ENCODE assay signal across 15 mouse cellular contexts in genomic region chr8:26507611-26508070, GRCm38 (mm10).
DNase-seq lines count a peak whose midpoint lies in the region; ATAC-seq and TF ChIP-seq lines count a peak whose summit lies in the region.
"Had no signal": no experiment of that assay in that cellular context is flagged by ENCODE, and none has a peak within 500 bp of the region (broad histone marks: within the 10 kb centered on the region; RNA-seq: fewer than 3 reads in every experiment).

No protein-coding gene starts in this region.

- no peaks in the 10 kb centered on the region for H3K27me3 ChIP-seq in forebrain, embryonic 10.5 days (ENCODE audit: poor library complexity, severe bottlenecking)
- H3K27me3 ChIP-seq in forebrain, embryonic 12.5 days, result no peaks in the 10 kb centered on the region
- H3K27me3 ChIP-seq in liver, adult 2 months (ENCODE audit: control insufficient read depth, insufficient read depth, low read length), result peaks cover 5% of the 10 kb centered on the region; the same call in 1 of the 2 replicates
- no peaks in the 10 kb centered on the region for H3K27me3 ChIP-seq in liver, embryonic 11.5 days (replicated peaks; ENCODE audit: control insufficient read depth, insufficient read depth, low read length)
- H3K27me3 ChIP-seq in intestine, embryonic 14.5 days (replicated peaks; ENCODE audit: control insufficient read depth, insufficient read depth, low read length), result 0 out of 2 replicates have a peak, but pooled peaks cover 2% of the 10 kb centered on the region
- H3K27me3 ChIP-seq: megakaryocyte, embryonic 14.5 days had no signal

- no peak overlapping the region for H3K4me2 ChIP-seq in forebrain, embryonic 12.5 days
- no peak overlapping the region for H3K4me2 ChIP-seq in liver, embryonic 11.5 days
- 0 out of 2 replicates have a peak overlapping the region, but pooled peaks have one; percentile 16 for H3K4me2 ChIP-seq in intestine, embryonic 14.5 days (ENCODE audit: low read length)

- no peak overlapping the region for H3K27ac ChIP-seq in forebrain, embryonic 10.5 days
- no peak overlapping the region for H3K27ac ChIP-seq in forebrain, embryonic 12.5 days
- H3K27ac ChIP-seq in liver, adult 2 months (replicated peaks; ENCODE audit: insufficient read depth, low read depth, low read length), result no peak overlapping the region
- no peak overlapping the region for H3K27ac ChIP-seq in liver, embryonic 11.5 days (ENCODE audit: low read depth, low read length)
- H3K27ac ChIP-seq in intestine, embryonic 14.5 days (ENCODE audit: low read depth), result no peak overlapping the region
- H3K27ac ChIP-seq: embryonic facial prominence, embryonic 10.5 days had no signal

- H3K9ac ChIP-seq in forebrain, embryonic 12.5 days, result no peak overlapping the region
- H3K9ac ChIP-seq in liver, adult 2 months (ENCODE audit: low read depth, low read length), result no peak overlapping the region
- H3K9ac ChIP-seq in liver, embryonic 11.5 days (ENCODE audit: low read depth, low read length), result no peak overlapping the region
- H3K9ac ChIP-seq in intestine, embryonic 14.5 days (ENCODE audit: low read length), result no peak overlapping the region
- H3K9ac ChIP-seq: liver, postnatal 0 days had no signal

- DNase-seq in forebrain, embryonic 10.5 days (ENCODE audit: extremely low spot score, low spot score), result peak; percentile 11
- DNase-seq in liver, adult 2 months (ENCODE audit: extremely low read depth, low read depth, low spot score), result peak; percentile 74
- DNase-seq in liver, embryonic 11.5 days (ENCODE audit: low spot score), result no peak
- peak; percentile 67 for DNase-seq in intestine, embryonic 14.5 days (ENCODE audit: low spot score)
- peak; percentile 24 for DNase-seq in yolk sac, embryonic 10.5 days (ENCODE audit: low spot score)
- no peak for DNase-seq in thymus, adult 18-20 months
- no peak for DNase-seq in layer of hippocampus, adult 9-11 months
- DNase-seq: heart, postnatal 4 days; kidney, postnatal 25 days; liver, postnatal 0 days; thymus, postnatal 25 days had no signal

- TF ChIP-seq CTCF in liver, adult 2 months (IDR thresholded peaks at IDR 0.05; ENCODE audit: low read depth, low read length), result no peak

- TF ChIP-seq POLR2A in liver, adult 2 months (IDR thresholded peaks at IDR 0.05; ENCODE audit: extremely low read depth, insufficient read depth, low read length), result no peak

- H3K4me3 ChIP-seq in forebrain, embryonic 10.5 days, result no peak overlapping the region
- no peak overlapping the region for H3K4me3 ChIP-seq in forebrain, embryonic 12.5 days (replicated peaks)
- no peak overlapping the region for H3K4me3 ChIP-seq in liver, adult 2 months (ENCODE audit: insufficient read depth, low read depth, low read length)
- no peak overlapping the region for H3K4me3 ChIP-seq in liver, embryonic 11.5 days (ENCODE audit: low read depth, low read length)
- no peak overlapping the region for H3K4me3 ChIP-seq in intestine, embryonic 14.5 days (ENCODE audit: low read depth, low read length)
- H3K4me3 ChIP-seq: embryonic facial prominence, embryonic 10.5 days; megakaryocyte, embryonic 14.5 days had no signal

- peaks cover 14% of the 10 kb centered on the region; the same call in 1 of the 2 replicates for H3K4me1 ChIP-seq in forebrain, embryonic 10.5 days
- peaks cover 7% of the 10 kb centered on the region; the same call in 1 of the 2 replicates for H3K4me1 ChIP-seq in forebrain, embryonic 12.5 days
- no peaks in the 10 kb centered on the region for H3K4me1 ChIP-seq in liver, adult 2 months (ENCODE audit: control insufficient read depth, insufficient read depth, low read length)
- H3K4me1 ChIP-seq in liver, embryonic 11.5 days (replicated peaks; ENCODE audit: control insufficient read depth, insufficient read depth, low read length), result no peaks in the 10 kb centered on the region
- peaks cover 16% of the 10 kb centered on the region; the same call in 1 of the 2 replicates for H3K4me1 ChIP-seq in intestine, embryonic 14.5 days (replicated peaks; ENCODE audit: control insufficient read depth, insufficient read depth, low read length)
- H3K4me1 ChIP-seq: megakaryocyte, embryonic 14.5 days had no signal

- H3K36me3 ChIP-seq in forebrain, embryonic 10.5 days (replicated peaks), result no peaks in the 10 kb centered on the region
- H3K36me3 ChIP-seq in forebrain, embryonic 12.5 days (replicated peaks), result no peaks in the 10 kb centered on the region
- H3K36me3 ChIP-seq in liver, adult 2 months (ENCODE audit: control insufficient read depth, insufficient read depth, low read length), result no peaks in the 10 kb centered on the region
- no peaks in the 10 kb centered on the region for H3K36me3 ChIP-seq in liver, embryonic 11.5 days (ENCODE audit: control insufficient read depth, insufficient read depth, low read length)
- no peaks in the 10 kb centered on the region for H3K36me3 ChIP-seq in intestine, embryonic 14.5 days (ENCODE audit: control insufficient read depth, insufficient read depth, low read length)
- H3K36me3 ChIP-seq: embryonic facial prominence, embryonic 10.5 days; G1E had no signal

- H3K9me3 ChIP-seq in forebrain, embryonic 10.5 days, result no peaks in the 10 kb centered on the region
- no peaks in the 10 kb centered on the region for H3K9me3 ChIP-seq in forebrain, embryonic 12.5 days
- no peaks in the 10 kb centered on the region for H3K9me3 ChIP-seq in liver, embryonic 11.5 days (ENCODE audit: control insufficient read depth, low read length)
- H3K9me3 ChIP-seq in intestine, embryonic 14.5 days (ENCODE audit: control insufficient read depth, low read length), result no peaks in the 10 kb centered on the region
- H3K9me3 ChIP-seq: embryonic facial prominence, embryonic 10.5 days; G1E had no signal

- no peaks in the 10 kb centered on the region for H3K79me2 ChIP-seq in liver, adult 2 months (ENCODE audit: control insufficient read depth, insufficient read depth, low read length)

- ATAC-seq in forebrain, embryonic 12.5 days (ENCODE audit: low FRiP score), result no peak
- no peak for ATAC-seq in liver, embryonic 11.5 days (replicated peaks; ENCODE audit: low FRiP score)
- peak; percentile 76 for ATAC-seq in intestine, embryonic 14.5 days (replicated peaks; ENCODE audit: low FRiP score, low TSS enrichment, low read depth)
- ATAC-seq: liver, postnatal 0 days had no signal

- WGBS in forebrain, embryonic 10.5 days, result 74% methylated on average over 12 of the region's 12 CpGs
- WGBS in forebrain, embryonic 12.5 days, result 67% methylated on average over 12 of the region's 12 CpGs
- 19% methylated on average over 12 of the region's 12 CpGs for WGBS in liver, adult 2 months
- WGBS in liver, embryonic 11.5 days, result 39% methylated on average over 12 of the region's 12 CpGs
- 14% methylated on average over 12 of the region's 12 CpGs for WGBS in intestine, embryonic 14.5 days

Comparison
In these comparisons a context has a peak if more than half of its experiments do, and no peak if none do; other contexts are left out.
1. DNase-seq: peak in forebrain, embryonic 10.5 days (single experiment), liver, adult 2 months (single experiment), intestine, embryonic 14.5 days (single experiment) and yolk sac, embryonic 10.5 days (single experiment); none in liver, embryonic 11.5 days (single experiment), thymus, adult 18-20 months (0 of 2) and layer of hippocampus, adult 9-11 months (single experiment).